Mouse (Mus musculus) MEL (cell line): ENCODE measurements around the gene Rnf141. TPM values are rescaled to one million over a fixed set of nuclear protein-coding genes. Genes with fewer than 3 reads are reported as not detected.

Source experiments
- DNase-seq: peaks from one replicate; pipeline ENCODE4 v3.0.0; 2011; ENCODE audit warnings: low read depth, low spot score
- H3K27ac ChIP-seq: 2 replicates; pipeline ENCODE4 v1.5.1; 2012; ENCODE audit warnings: low read depth, mild to moderate bottlenecking, control low read depth, low read length, moderate library complexity; ENCODE audit not compliant: control insufficient read depth
- H3K27me3 ChIP-seq, 2 experiments: fragments of 150-350 bp in 1 of 2; sonication (generic) in 1 of 2; 2 replicates each; pipeline ENCODE4 v1.6.1; 2012; ENCODE audit warnings: low read length in 2 of 2, mild to moderate bottlenecking in 2 of 2, improper control_type of control experiment in 1 of 2, moderate library complexity in 1 of 2; ENCODE audit not compliant: insufficient read depth in 2 of 2, control insufficient read depth in 1 of 2
- H3K36me3 ChIP-seq, 2 experiments: 2 replicates each; pipeline ENCODE4 v1.6.1; 2012 to 2014; ENCODE audit warnings: low read length in 2 of 2, improper control_type of control experiment in 1 of 2, inconsistent platforms in 1 of 2, mild to moderate bottlenecking in 1 of 2; ENCODE audit not compliant: insufficient read depth in 2 of 2, control insufficient read depth in 1 of 2
- H3K4me1 ChIP-seq, 2 experiments: fragments of 150-350 bp in 1 of 2; sonication (generic) in 1 of 2; 2 replicates each; pipeline ENCODE4 v1.6.1; 2012; ENCODE audit warnings: low read length in 2 of 2, improper control_type of control experiment in 1 of 2, mild to moderate bottlenecking in 1 of 2; ENCODE audit not compliant: insufficient read depth in 2 of 2, control insufficient read depth in 1 of 2
- H3K4me3 ChIP-seq, 2 experiments: fragments of 150-350 bp in 1 of 2; sonication (generic) in 1 of 2; 2 replicates each; pipeline ENCODE4 v1.5.1; 2012; ENCODE audit warnings: low read depth in 2 of 2, low read length in 2 of 2, mild to moderate bottlenecking in 2 of 2, moderate library complexity in 2 of 2, control low read depth in 1 of 2, improper control_type of control experiment in 1 of 2; ENCODE audit not compliant: control insufficient read depth in 1 of 2, insufficient read depth in 1 of 2
- H3K79me2 ChIP-seq: 2 replicates; pipeline ENCODE4 v1.6.1; 2012; ENCODE audit warnings: mild to moderate bottlenecking, low read length, moderate library complexity; ENCODE audit not compliant: control insufficient read depth, poor library complexity, insufficient read depth
- H3K9ac ChIP-seq: 2 replicates; pipeline ENCODE4 v1.6.1; 2012; ENCODE audit warnings: low read depth, mild to moderate bottlenecking, control low read depth, low read length, moderate library complexity; ENCODE audit not compliant: control insufficient read depth, poor library complexity, severe bottlenecking
- H3K9me3 ChIP-seq: fragments of 150-350 bp; sonication (generic); replicated peaks from 2 replicates; pipeline ENCODE4 v1.6.1; 2012; ENCODE audit warnings: mild to moderate bottlenecking, low read length, improper control_type of control experiment, moderate library complexity; ENCODE audit not compliant: insufficient read depth
- CHD2 ChIP-seq: IDR thresholded peaks from 2 replicates; pipeline ENCODE4 v1.6.1; 2011; ENCODE audit warnings: low read length, improper control_type of control experiment
- EP300 ChIP-seq, 2 experiments: IDR thresholded peaks; 2 replicates each; pipeline ENCODE4 v1.6.1; 2011; ENCODE audit warnings: improper control_type of control experiment in 2 of 2, low read length in 2 of 2, low read depth in 1 of 2, mild to moderate bottlenecking in 1 of 2
- ETS1 ChIP-seq: IDR thresholded peaks from 2 replicates; pipeline ENCODE4 v1.6.1; 2012; ENCODE audit warnings: low read depth, mild to moderate bottlenecking, inconsistent platforms, low read length, improper control_type of control experiment, moderate library complexity
- HCFC1 ChIP-seq: IDR thresholded peaks from 2 replicates; pipeline ENCODE4 v1.6.1; 2012; ENCODE audit warnings: low read depth, mild to moderate bottlenecking, inconsistent platforms, low read length, improper control_type of control experiment, moderate library complexity
- MAX ChIP-seq: IDR thresholded peaks from 2 replicates; pipeline ENCODE4 v1.6.1; 2011; ENCODE audit warnings: low read length, improper control_type of control experiment
- MXI1 ChIP-seq: IDR thresholded peaks from 2 replicates; pipeline ENCODE4 v1.6.1; 2011; ENCODE audit warnings: mild to moderate bottlenecking, low read depth, low read length, improper control_type of control experiment
- MYB ChIP-seq: IDR thresholded peaks from 2 replicates; pipeline ENCODE4 v1.6.1; 2011; ENCODE audit warnings: mild to moderate bottlenecking, low read depth, low read length, improper control_type of control experiment
- NRF1 ChIP-seq: IDR thresholded peaks from 2 replicates; pipeline ENCODE4 v1.6.1; 2014; ENCODE audit warnings: low read depth, mild to moderate bottlenecking, inconsistent platforms, low read length, improper control_type of control experiment, moderate library complexity; ENCODE audit not compliant: poor library complexity, insufficient read depth, severe bottlenecking
- POLR2AphosphoS2 ChIP-seq: IDR thresholded peaks from 2 replicates; pipeline ENCODE4 v1.6.1; 2011; ENCODE audit warnings: low read length, improper control_type of control experiment
- POLR2AphosphoS5 ChIP-seq: IDR thresholded peaks from 2 replicates; pipeline ENCODE4 v1.6.1; 2012; ENCODE audit warnings: low read depth, borderline replicate concordance, mild to moderate bottlenecking, inconsistent platforms, low read length, moderate library complexity, mixed read lengths
- RAD21 ChIP-seq: IDR thresholded peaks from 2 replicates; pipeline ENCODE4 v1.6.1; 2011; ENCODE audit warnings: mild to moderate bottlenecking, low read depth, low read length, improper control_type of control experiment
- RCOR1 ChIP-seq: IDR thresholded peaks from 2 replicates; pipeline ENCODE4 v1.6.1; 2012; ENCODE audit warnings: low read depth, mild to moderate bottlenecking, inconsistent platforms, low read length, improper control_type of control experiment
- SIN3A ChIP-seq: IDR thresholded peaks from 2 replicates; pipeline ENCODE4 v1.6.1; 2012; ENCODE audit warnings: low read length, improper control_type of control experiment, inconsistent platforms
- TCF12 ChIP-seq: IDR thresholded peaks from 2 replicates; pipeline ENCODE4 v1.6.1; 2014; ENCODE audit warnings: low read depth, mild to moderate bottlenecking, inconsistent platforms, low read length, improper control_type of control experiment, moderate library complexity
- USF1 ChIP-seq: IDR thresholded peaks from 2 replicates; pipeline ENCODE4 v1.6.1; 2014; ENCODE audit warnings: low read depth, mild to moderate bottlenecking, inconsistent platforms, low read length, improper control_type of control experiment, moderate library complexity
- polyA plus RNA-seq, 2 experiments: library from polyadenylated mRNA; stranded (reverse) in 1 of 2; unstranded in 1 of 2; fragments of >175 nt in 1 of 2; fragments of >200 nt in 1 of 2; gene quantifications; 2 replicates each; pipeline versions ENCODE4 v1.2.1 to v1.2.4; 2012; ENCODE audit warnings: low replicate concordance in 2 of 2, low read depth in 1 of 2; ENCODE audit not compliant: insufficient read length in 2 of 2, insufficient read depth in 1 of 2, missing spikeins in 1 of 2
- total RNA-seq: library from RNA; depleted of rRNA; stranded (reverse); fragments of 300-350 nt; gene quantifications from 2 replicates; pipeline ENCODE4 v1.2.3, GENCODE M21; 2012

Gene Rnf141
- total and polyA plus RNA-seq, 3 experiments = 18.8 to 19.7 TPM; not detected in 1

- Histone ChIP-seq H3K27me3 (no peaks in the 10 kb centered on the region), H3K27ac (peak overlapping the region; percentile 91), H3K36me3 (peaks cover 0 to 50% of the 10 kb centered on the region in 2 experiments; a peak in 2 of 4 replicates), H3K79me2 (peaks cover 6% of the 10 kb centered on the region), H3K4me3 (no peak overlapping the region), H3K9ac (peak overlapping the region; percentile 71; the same call in 1 of the 2 replicates), H3K4me1 (peaks cover 15 to 46% of the 10 kb centered on the region in 2 experiments), H3K9me3 (no peaks in the 10 kb centered on the region)
- no peak for DNase-seq
- TF ChIP-seq POLR2AphosphoS2 = no peak
- peak; percentile 12; the same call in 1 of the 2 replicates for TF ChIP-seq USF1
Measured at GRCm38 (mm10) chr7:110772343-110772742, 71.9 kb downstream of the Rnf141 start.

- no peak for TF ChIP-seq NRF1
- TF ChIP-seq EP300 (IDR thresholded peaks at IDR 0.05; ENCODE audit: low read depth in 1 of 2, low read length in 2 of 2) = peak; percentile 11 to 34; a peak in 3 of 4 replicates
- TF ChIP-seq CHD2 = no peak
- no peak for TF ChIP-seq POLR2AphosphoS2
- TF ChIP-seq MAX = peak; percentile 18; the same call in 1 of the 2 replicates
- TF ChIP-seq MXI1 = peak; percentile 57
- 0 out of 2 replicates have a peak, but pooled peaks have one; percentile 26 for TF ChIP-seq ETS1
- TF ChIP-seq HCFC1 = no peak
- 0 out of 2 replicates have a peak, but pooled peaks have one; percentile 12 for TF ChIP-seq MYB
- 0 out of 2 replicates have a peak, but pooled peaks have one; percentile 16 for TF ChIP-seq RCOR1
- 0 out of 2 replicates have a peak, but pooled peaks have one; percentile 21 for TF ChIP-seq SIN3A
- TF ChIP-seq RAD21 = no peak
- TF ChIP-seq POLR2AphosphoS5 = no peak
- peak; percentile 3; the same call in 1 of the 2 replicates for TF ChIP-seq TCF12
- DNase-seq = peak; percentile 62
- H3K9ac ChIP-seq = no peak overlapping the region
Measured at GRCm38 (mm10) chr7:110770949-110771348, 73.3 kb downstream of the Rnf141 start.

More at GRCm38 (mm10) chr7:110770949-110771348, 73.3 kb downstream of the Rnf141 start:
- peaks cover 6% of the 10 kb centered on the region for H3K79me2 ChIP-seq
- H3K27ac ChIP-seq = peak overlapping the region; percentile 21
- peaks cover 0 to 42% of the 10 kb centered on the region in 2 experiments; a peak in 2 of 4 replicates for H3K36me3 ChIP-seq
- H3K4me1 ChIP-seq = peaks cover 15 to 40% of the 10 kb centered on the region in 2 experiments
- no peaks in the 10 kb centered on the region for H3K9me3 ChIP-seq
- H3K27me3 ChIP-seq = no peaks in the 10 kb centered on the region
- no peak overlapping the region for H3K4me3 ChIP-seq
